Mouse (Mus musculus): ENCODE data around the gene Trim11.

- TF ChIP-seq CTCF (IDR thresholded peaks at IDR 0.05; ENCODE audit: insufficient read depth, low read depth, low read length) (no peak), POLR2A (IDR thresholded peaks at IDR 0.05; ENCODE audit: insufficient read depth, low read depth, low read length) (no peak)
These were observed 22.7 kb downstream of the Trim11 start for GRCm38 (mm10) chr11:59000635-59001034.

All from olfactory bulb, adult 2 months (tissue).